Mouse (Mus musculus): ENCODE measurements at regions not wholly inside any gene's neighbourhood (a gene's known extent, or its start where the extent isn't known, plus 50 kb on each side); places are given as distances from the start of the nearest gene placed in this dataset.

DNA sequence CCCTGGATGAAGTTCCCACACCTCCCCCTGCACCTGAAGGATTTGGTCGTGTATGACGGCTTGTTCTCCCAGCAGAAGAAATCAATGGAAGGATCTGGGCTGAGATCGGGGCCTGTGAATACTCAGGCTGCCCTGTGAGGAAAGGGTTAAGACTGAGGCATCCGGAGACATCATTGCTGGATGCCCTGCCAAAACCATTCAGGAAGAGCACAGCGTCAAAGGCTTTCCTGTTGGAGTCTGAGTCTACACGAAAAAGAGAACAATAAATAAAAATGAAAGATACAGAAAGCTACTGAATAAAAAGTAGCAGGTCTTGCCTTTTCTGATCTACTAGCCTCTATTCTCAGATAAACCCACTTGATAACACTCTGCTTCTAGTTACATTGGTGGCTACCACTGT lies 248.4 kb downstream of the Rps29 start:
- WGBS = 37% methylated on average over 6 of the region's 6 CpGs
- no peaks in the 10 kb centered on the region for H3K4me1 ChIP-seq (replicated peaks; ENCODE audit: control insufficient read depth, insufficient read depth, low read length)
- no peak for ATAC-seq (ENCODE audit: low FRiP score)
- H3K27ac ChIP-seq = no peak overlapping the region
- no peak overlapping the region for H3K9ac ChIP-seq
- no peak overlapping the region for H3K4me3 ChIP-seq (replicated peaks; ENCODE audit: low read length)
- no peaks in the 10 kb centered on the region for H3K36me3 ChIP-seq (replicated peaks; ENCODE audit: control insufficient read depth, insufficient read depth)
- no peaks in the 10 kb centered on the region for H3K9me3 ChIP-seq (ENCODE audit: control insufficient read depth, low read length)
- H3K4me2 ChIP-seq (replicated peaks) = no peak overlapping the region
- DNase-seq (ENCODE audit: low spot score) = no peak
- no peaks in the 10 kb centered on the region for H3K27me3 ChIP-seq (ENCODE audit: control insufficient read depth, insufficient read depth, low read length)

DNA sequence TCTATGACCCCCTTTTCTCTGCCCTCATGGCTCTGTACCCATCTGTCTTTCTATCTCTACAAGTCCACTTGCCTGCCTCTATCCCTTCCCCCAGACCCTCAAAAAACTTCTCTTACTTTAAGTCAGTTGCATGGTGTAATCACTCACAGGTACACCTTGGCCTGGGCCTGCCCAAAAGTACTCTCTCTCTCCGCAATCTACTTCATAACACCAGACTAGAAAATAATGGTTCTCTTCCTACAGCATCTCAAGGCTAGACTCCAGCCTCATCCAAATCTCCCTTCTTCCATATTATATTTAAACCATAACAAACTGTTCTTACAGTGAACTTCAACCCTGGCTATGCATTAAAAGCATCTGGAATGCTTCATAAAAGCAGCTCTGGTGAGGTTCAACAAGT lies 254.2 kb downstream of the Rps29 start:
- Histone ChIP-seq H3K4me3 (replicated peaks; ENCODE audit: low read length) (no peak overlapping the region), H3K4me2 (replicated peaks) (no peak overlapping the region), H3K27me3 (ENCODE audit: control insufficient read depth, insufficient read depth, low read length) (no peaks in the 10 kb centered on the region), H3K36me3 (replicated peaks; ENCODE audit: control insufficient read depth, insufficient read depth) (no peaks in the 10 kb centered on the region), H3K27ac (no peak overlapping the region), H3K9ac (no peak overlapping the region), H3K4me1 (replicated peaks; ENCODE audit: control insufficient read depth, insufficient read depth, low read length) (no peaks in the 10 kb centered on the region), H3K9me3 (ENCODE audit: control insufficient read depth, low read length) (no peaks in the 10 kb centered on the region)
- WGBS = 98% methylated on average over 1 of the region's 1 CpGs
- DNase-seq (ENCODE audit: low spot score) = no peak
- ATAC-seq (ENCODE audit: low FRiP score) = no peak

DNA sequence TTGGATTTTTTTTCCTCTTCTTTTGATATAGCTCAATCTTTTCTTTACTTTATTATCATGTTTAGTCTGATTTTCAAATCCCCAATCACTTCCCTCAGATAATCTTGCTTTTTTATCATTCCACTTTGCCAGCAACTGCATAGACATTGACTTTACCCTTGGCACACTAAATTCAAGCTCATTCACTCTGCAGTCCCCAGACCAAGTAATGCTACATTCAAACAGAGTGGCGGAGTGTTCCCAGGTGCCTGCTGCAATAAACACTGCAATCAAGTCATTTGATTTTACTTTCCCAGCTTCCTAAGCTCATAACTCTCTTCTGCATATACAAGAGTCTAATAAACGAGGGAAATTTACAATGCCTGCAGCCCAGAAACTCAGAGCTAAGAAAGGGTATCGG lies 269.8 kb downstream of the Rps29 start:
- Histone ChIP-seq H3K4me2 (replicated peaks) (no peak overlapping the region), H3K4me3 (replicated peaks; ENCODE audit: low read length) (no peak overlapping the region), H3K27ac (no peak overlapping the region), H3K36me3 (replicated peaks; ENCODE audit: control insufficient read depth, insufficient read depth) (no peaks in the 10 kb centered on the region), H3K9ac (no peak overlapping the region), H3K9me3 (ENCODE audit: control insufficient read depth, low read length) (no peaks in the 10 kb centered on the region), H3K4me1 (replicated peaks; ENCODE audit: control insufficient read depth, insufficient read depth, low read length) (no peaks in the 10 kb centered on the region), H3K27me3 (ENCODE audit: control insufficient read depth, insufficient read depth, low read length) (no peaks in the 10 kb centered on the region)
- no peak for DNase-seq (ENCODE audit: low spot score)
- ATAC-seq (ENCODE audit: low FRiP score) = no peak
- 77% methylated on average over 3 of the region's 3 CpGs for WGBS

DNA sequence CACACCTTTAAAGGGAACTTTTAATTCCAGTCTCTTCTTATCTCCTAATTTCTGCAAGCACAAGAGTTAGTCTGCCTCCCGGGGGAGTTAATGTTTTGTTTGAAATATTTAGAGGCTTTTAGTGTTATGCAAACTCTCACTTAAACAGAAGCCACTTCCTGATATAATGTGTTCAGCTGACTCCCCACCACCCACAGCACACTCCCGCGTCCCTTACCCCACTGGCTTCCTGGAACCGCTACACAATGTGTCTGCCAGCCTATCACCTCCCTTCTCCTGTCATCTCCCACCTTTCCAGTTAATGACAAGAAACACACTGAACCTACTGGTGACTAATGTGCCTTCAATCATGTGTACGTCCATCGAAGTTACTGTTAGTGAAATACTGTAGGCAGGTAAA lies 276.5 kb downstream of the Rps29 start:
- no peak for DNase-seq (ENCODE audit: low spot score)
- ATAC-seq (ENCODE audit: low FRiP score) = no peak
- no peak overlapping the region for H3K4me2 ChIP-seq (replicated peaks)
- H3K4me1 ChIP-seq (replicated peaks; ENCODE audit: control insufficient read depth, insufficient read depth, low read length) = no peaks in the 10 kb centered on the region
- H3K9ac ChIP-seq = no peak overlapping the region
- no peak overlapping the region for H3K27ac ChIP-seq
- H3K9me3 ChIP-seq (ENCODE audit: control insufficient read depth, low read length) = no peaks in the 10 kb centered on the region
- no peaks in the 10 kb centered on the region for H3K27me3 ChIP-seq (ENCODE audit: control insufficient read depth, insufficient read depth, low read length)
- H3K4me3 ChIP-seq (replicated peaks; ENCODE audit: low read length) = no peak overlapping the region
- 91% methylated on average over 6 of the region's 6 CpGs for WGBS
- no peaks in the 10 kb centered on the region for H3K36me3 ChIP-seq (replicated peaks; ENCODE audit: control insufficient read depth, insufficient read depth)

DNA sequence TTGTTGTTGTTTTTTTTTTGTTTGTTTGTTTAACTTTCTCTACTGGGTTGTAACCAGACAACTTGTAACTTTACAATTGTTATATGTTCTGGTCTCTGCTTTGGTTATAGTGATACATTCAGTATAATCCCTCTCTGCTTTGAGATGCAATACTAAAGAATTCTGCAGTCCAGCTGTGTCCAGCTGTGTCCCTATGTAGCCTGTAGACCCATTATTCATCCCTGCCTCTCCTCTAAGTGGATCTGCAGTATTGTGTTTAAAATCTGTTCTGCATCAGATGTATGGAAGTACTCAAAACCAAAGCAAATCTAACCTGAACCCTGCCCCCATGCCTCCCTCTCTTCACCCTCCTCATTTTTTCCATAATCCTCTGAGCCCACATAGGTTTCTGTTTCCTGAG lies 279.6 kb downstream of the Rps29 start:
- DNase-seq (ENCODE audit: low spot score) (no peak), ATAC-seq (ENCODE audit: low FRiP score) (no peak)
- Histone ChIP-seq H3K9ac (no peak overlapping the region), H3K27me3 (ENCODE audit: control insufficient read depth, insufficient read depth, low read length) (no peaks in the 10 kb centered on the region), H3K4me2 (replicated peaks) (no peak overlapping the region), H3K36me3 (replicated peaks; ENCODE audit: control insufficient read depth, insufficient read depth) (no peaks in the 10 kb centered on the region), H3K4me1 (replicated peaks; ENCODE audit: control insufficient read depth, insufficient read depth, low read length) (no peaks in the 10 kb centered on the region), H3K4me3 (replicated peaks; ENCODE audit: low read length) (no peak overlapping the region), H3K9me3 (ENCODE audit: control insufficient read depth, low read length) (no peaks in the 10 kb centered on the region), H3K27ac (no peak overlapping the region)

DNA sequence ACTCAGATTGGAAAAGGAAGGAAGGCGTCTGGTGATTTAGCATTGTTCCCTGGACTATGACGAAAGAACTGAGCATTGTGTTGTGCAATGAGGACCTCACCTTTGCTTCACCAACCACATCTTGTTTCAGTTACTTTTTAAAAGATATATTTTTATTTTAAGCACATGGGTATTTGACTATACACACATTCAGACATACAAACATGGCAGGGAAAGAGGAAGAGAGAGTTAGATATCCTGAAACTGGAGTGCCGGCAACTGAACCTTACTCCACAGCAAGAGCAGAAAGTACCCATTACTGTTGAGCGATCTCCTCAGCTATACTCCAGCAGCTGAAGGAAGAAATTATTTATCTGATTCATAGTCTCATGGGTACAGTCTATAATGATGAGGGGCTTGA lies 287.7 kb downstream of the Rps29 start:
- H3K9ac ChIP-seq = no peak overlapping the region
- H3K4me2 ChIP-seq (replicated peaks) = no peak overlapping the region
- no peak overlapping the region for H3K27ac ChIP-seq
- H3K36me3 ChIP-seq (replicated peaks; ENCODE audit: control insufficient read depth, insufficient read depth) = no peaks in the 10 kb centered on the region
- no peaks in the 10 kb centered on the region for H3K9me3 ChIP-seq (ENCODE audit: control insufficient read depth, low read length)
- ATAC-seq (ENCODE audit: low FRiP score) = no peak
- no peak for DNase-seq (ENCODE audit: low spot score)
- no peak overlapping the region for H3K4me3 ChIP-seq (replicated peaks; ENCODE audit: low read length)
- 96% methylated on average over 4 of the region's 4 CpGs for WGBS
- no peaks in the 10 kb centered on the region for H3K27me3 ChIP-seq (ENCODE audit: control insufficient read depth, insufficient read depth, low read length)
- H3K4me1 ChIP-seq (replicated peaks; ENCODE audit: control insufficient read depth, insufficient read depth, low read length) = no peaks in the 10 kb centered on the region

DNA sequence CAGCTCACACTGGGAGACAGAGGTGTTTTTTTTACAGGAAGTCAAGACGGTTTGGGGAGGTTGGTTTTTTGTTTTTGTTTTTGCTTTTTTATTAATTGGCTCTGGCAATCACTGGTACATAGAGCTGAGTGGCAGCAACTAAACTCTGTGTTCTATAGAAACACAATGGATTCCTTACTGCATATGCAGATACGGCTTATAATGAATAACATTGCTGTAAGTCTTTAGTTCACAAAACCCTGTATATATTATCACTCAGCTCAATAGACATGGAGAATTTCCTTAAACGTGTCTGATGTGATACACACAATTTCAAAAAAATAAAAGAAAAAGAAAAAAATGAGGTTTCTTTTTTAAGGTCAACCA lies 296.0 kb downstream of the Rps29 start:
- Histone ChIP-seq H3K36me3 (replicated peaks; ENCODE audit: control insufficient read depth, insufficient read depth) (no peaks in the 10 kb centered on the region), H3K27me3 (ENCODE audit: control insufficient read depth, insufficient read depth, low read length) (no peaks in the 10 kb centered on the region), H3K27ac (no peak overlapping the region), H3K9ac (no peak overlapping the region), H3K4me2 (replicated peaks) (no peak overlapping the region), H3K9me3 (ENCODE audit: control insufficient read depth, low read length) (no peaks in the 10 kb centered on the region), H3K4me1 (replicated peaks; ENCODE audit: control insufficient read depth, insufficient read depth, low read length) (no peaks in the 10 kb centered on the region), H3K4me3 (replicated peaks; ENCODE audit: low read length) (no peak overlapping the region)
- 74% methylated on average over 3 of the region's 3 CpGs for WGBS
- no peak for ATAC-seq (ENCODE audit: low FRiP score)
- DNase-seq (ENCODE audit: low spot score) = no peak

DNA sequence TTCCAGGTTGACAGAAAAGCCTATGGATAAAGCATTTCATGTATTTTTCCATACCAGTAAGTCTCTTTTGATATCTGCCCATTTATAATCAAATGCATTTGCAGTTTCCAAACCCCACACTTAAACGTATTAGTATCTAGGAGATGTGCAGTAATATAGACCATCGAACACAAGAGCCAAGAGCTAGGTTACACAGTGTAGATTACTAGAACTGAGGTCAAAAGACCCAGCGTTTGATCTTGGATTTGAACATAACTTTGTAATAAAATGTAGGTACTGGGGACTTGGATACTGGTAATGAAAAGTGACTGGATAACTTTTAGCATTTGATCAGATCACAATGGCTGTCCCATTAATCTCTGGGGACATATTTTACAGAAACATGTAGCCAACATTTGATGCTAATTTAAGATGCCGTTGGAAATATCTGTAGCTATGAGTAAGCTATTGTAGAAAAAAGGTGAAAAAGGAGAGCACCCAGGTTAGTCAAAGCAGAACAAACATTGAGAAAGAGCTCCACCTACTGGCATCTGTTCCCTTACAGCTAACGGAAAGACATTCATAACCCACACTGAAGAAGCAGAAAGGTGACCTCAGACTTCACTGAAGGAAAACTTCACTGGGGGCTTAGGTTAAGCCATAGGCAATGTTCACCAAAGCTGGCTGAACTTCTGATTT lies 296.5 kb downstream of the Rps29 start:
- no peaks in the 10 kb centered on the region for H3K9me3 ChIP-seq (ENCODE audit: control insufficient read depth, low read length)
- no peak overlapping the region for H3K27ac ChIP-seq
- DNase-seq (ENCODE audit: low spot score) = peak; percentile 90
- no peaks in the 10 kb centered on the region for H3K36me3 ChIP-seq (replicated peaks; ENCODE audit: control insufficient read depth, insufficient read depth)
- no peaks in the 10 kb centered on the region for H3K27me3 ChIP-seq (ENCODE audit: control insufficient read depth, insufficient read depth, low read length)
- no peaks in the 10 kb centered on the region for H3K4me1 ChIP-seq (replicated peaks; ENCODE audit: control insufficient read depth, insufficient read depth, low read length)
- H3K9ac ChIP-seq = no peak overlapping the region
- WGBS = 40% methylated on average over 5 of the region's 5 CpGs
- no peak overlapping the region for H3K4me3 ChIP-seq (replicated peaks; ENCODE audit: low read length)
- ATAC-seq (ENCODE audit: low FRiP score) = peak; percentile 55; the same call in 1 of the 2 replicates
- H3K4me2 ChIP-seq (replicated peaks) = no peak overlapping the region

DNA sequence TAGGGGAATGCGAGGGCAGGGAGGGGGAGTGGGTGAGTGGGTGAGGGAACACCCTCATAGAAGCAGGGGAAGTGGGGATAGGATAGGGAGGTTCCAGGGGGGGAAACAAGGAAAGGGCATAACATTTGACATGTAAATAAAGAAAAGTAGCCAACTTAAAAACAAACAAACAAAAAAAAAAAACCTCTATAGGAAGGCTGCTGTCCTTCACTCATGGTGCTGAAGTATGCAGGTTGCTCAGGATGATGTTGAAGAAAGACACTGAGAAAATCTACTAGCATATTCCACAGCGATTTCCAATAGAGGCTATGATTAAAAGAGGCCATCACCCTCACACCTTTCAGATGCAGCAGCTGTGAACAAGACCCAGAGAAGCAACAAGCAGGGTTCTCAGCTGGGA lies 298.7 kb downstream of the Rps29 start:
- Histone ChIP-seq H3K36me3 (replicated peaks; ENCODE audit: control insufficient read depth, insufficient read depth) (no peaks in the 10 kb centered on the region), H3K27ac (no peak overlapping the region), H3K27me3 (ENCODE audit: control insufficient read depth, insufficient read depth, low read length) (no peaks in the 10 kb centered on the region), H3K4me2 (replicated peaks) (no peak overlapping the region), H3K9ac (no peak overlapping the region), H3K4me3 (replicated peaks; ENCODE audit: low read length) (no peak overlapping the region), H3K9me3 (ENCODE audit: control insufficient read depth, low read length) (no peaks in the 10 kb centered on the region), H3K4me1 (replicated peaks; ENCODE audit: control insufficient read depth, insufficient read depth, low read length) (no peaks in the 10 kb centered on the region)
- ATAC-seq (ENCODE audit: low FRiP score) (no peak), DNase-seq (ENCODE audit: low spot score) (no peak)
- WGBS = 83% methylated on average over 2 of the region's 2 CpGs

DNA sequence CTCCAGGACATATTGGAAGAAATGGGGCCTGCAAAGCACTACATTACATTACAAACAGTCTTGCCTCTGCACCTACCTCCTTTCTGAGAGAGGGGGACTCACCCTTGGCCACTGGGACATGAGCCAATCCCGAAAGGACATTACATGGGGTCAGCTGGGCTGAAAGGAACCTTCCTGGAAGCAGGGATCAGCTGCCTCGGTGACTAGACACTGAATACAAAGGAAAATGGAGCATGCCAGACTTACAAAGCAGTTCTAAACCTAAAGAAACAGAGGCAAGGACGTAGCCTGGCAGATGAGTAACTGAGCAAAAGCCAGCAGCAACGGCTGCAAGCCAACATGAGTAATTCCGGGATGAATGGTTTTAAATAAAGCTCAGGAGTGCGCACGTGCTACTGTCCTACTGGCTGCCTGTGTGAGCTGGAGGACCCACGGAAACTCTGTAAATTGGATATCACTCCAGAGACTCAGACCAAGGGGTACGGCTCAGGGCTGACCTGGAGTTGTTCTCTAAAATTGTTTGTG lies 309.3 kb downstream of the Rps29 start:
- 68% methylated on average over 9 of the region's 9 CpGs for WGBS
- ATAC-seq (ENCODE audit: low FRiP score) (peak; percentile 70; the same call in 1 of the 2 replicates), DNase-seq (ENCODE audit: low spot score) (no peak)
- no peak overlapping the region for H3K4me2 ChIP-seq (replicated peaks)
- H3K4me1 ChIP-seq (replicated peaks; ENCODE audit: control insufficient read depth, insufficient read depth, low read length) = no peaks in the 10 kb centered on the region
- H3K4me3 ChIP-seq (replicated peaks; ENCODE audit: low read length) = no peak overlapping the region
- H3K9ac ChIP-seq = no peak overlapping the region
- no peaks in the 10 kb centered on the region for H3K9me3 ChIP-seq (ENCODE audit: control insufficient read depth, low read length)
- no peak overlapping the region for H3K27ac ChIP-seq
- no peaks in the 10 kb centered on the region for H3K27me3 ChIP-seq (ENCODE audit: control insufficient read depth, insufficient read depth, low read length)
- H3K36me3 ChIP-seq (replicated peaks; ENCODE audit: control insufficient read depth, insufficient read depth) = no peaks in the 10 kb centered on the region

Measured in hindbrain, embryonic 14.5 days (tissue).